Mouse (Mus musculus): ENCODE data around the gene Myl12a. TPM values are rescaled to one million over a fixed set of nuclear protein-coding genes. Genes with fewer than 3 reads are reported as not detected.

The Myl12a gene
- 219 and 296 TPM in 2 replicates for polyA plus RNA-seq (2012; rRNA removed)

GRCm38 (mm10) chr17:71002744-71003094 lies at the start of gene Myl12a:
Myl12a (minus strand) TSS chr17:71002878.
- Histone ChIP-seq H3K4me3 (replicated peaks; ENCODE audit: extremely low read depth, low read depth, low read length) (peak within 1 kb of the TSS; percentile 98), H3K4me1 (ENCODE audit: control insufficient read depth, insufficient read depth, low read length) (peaks cover 26% of the 10 kb centered on the region)
- TF ChIP-seq POLR2A (IDR thresholded peaks at IDR 0.05; ENCODE audit: borderline replicate concordance, extremely low read depth, low read depth, low read length): no peak
- no peak for TF ChIP-seq CTCF (IDR thresholded peaks at IDR 0.05; ENCODE audit: insufficient read depth, low read length)
- 2% methylated on average over 14 of the region's 14 CpGs for WGBS
- no peak for DNase-seq

DNA sequence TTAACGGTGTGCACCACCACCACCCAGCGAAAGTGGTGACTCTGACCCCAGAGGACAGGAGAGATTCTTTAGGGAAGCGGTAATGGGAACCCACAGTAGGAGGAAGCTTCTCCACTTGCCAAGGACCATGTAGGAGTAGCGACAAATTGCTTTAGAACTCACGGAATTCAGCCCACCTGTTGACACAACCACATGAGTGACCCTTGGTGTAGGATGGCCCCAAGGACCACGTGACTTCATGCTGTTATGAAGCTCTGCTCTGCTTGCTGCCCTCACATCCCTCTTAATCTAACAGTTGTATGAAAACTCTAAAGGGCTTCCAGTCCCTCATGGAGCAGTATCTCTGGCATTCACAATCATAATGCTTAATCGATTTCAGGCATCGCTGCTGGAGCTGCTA lies 46.6 kb upstream of the Myl12a start:
- Histone ChIP-seq H3K4me3 (replicated peaks; ENCODE audit: extremely low read depth, low read depth, low read length) (no peak overlapping the region), H3K4me1 (ENCODE audit: control insufficient read depth, insufficient read depth, low read length) (no peaks in the 10 kb centered on the region)
- TF ChIP-seq POLR2A (IDR thresholded peaks at IDR 0.05; ENCODE audit: borderline replicate concordance, extremely low read depth, low read depth, low read length): no peak
- TF ChIP-seq CTCF (IDR thresholded peaks at IDR 0.05; ENCODE audit: insufficient read depth, low read length): no peak
- 90% methylated on average over 8 of the region's 8 CpGs for WGBS
- DNase-seq: no peak

GRCm38 (mm10) chr17:71046856-71047255 lies 44.2 kb upstream of the Myl12a start:
- H3K4me1 ChIP-seq (ENCODE audit: control insufficient read depth, insufficient read depth, low read length): no peaks in the 10 kb centered on the region
- WGBS: 84% methylated on average over 4 of the region's 4 CpGs
- no peak overlapping the region for H3K4me3 ChIP-seq (replicated peaks; ENCODE audit: extremely low read depth, low read depth, low read length)
- TF ChIP-seq CTCF (IDR thresholded peaks at IDR 0.05; ENCODE audit: insufficient read depth, low read length) (no peak), POLR2A (IDR thresholded peaks at IDR 0.05; ENCODE audit: borderline replicate concordance, extremely low read depth, low read depth, low read length) (no peak)
- DNase-seq: no peak

DNA sequence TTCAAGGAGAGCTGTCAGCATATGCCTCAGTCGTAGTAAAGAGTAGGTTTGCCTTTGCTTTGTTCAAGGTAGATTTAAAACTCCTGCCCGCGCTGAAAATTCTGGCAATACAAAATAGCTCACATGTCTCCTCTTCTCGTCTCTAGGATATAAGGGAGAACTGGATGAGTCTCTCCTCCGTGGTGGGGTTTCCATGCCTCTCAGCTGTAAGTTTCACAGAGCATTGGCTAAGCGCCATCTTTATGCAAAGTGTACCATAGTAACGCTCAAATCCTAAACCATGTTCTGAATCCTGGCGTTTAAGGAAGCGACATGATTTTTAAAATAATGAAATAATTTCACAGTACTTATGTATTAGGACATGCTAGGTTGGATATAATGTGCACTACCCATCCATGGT lies 42.9 kb upstream of the Myl12a start:
- no peaks in the 10 kb centered on the region for H3K4me1 ChIP-seq (ENCODE audit: control insufficient read depth, insufficient read depth, low read length)
- no peak for DNase-seq
- 85% methylated on average over 9 of the region's 9 CpGs for WGBS
- no peak for TF ChIP-seq POLR2A (IDR thresholded peaks at IDR 0.05; ENCODE audit: borderline replicate concordance, extremely low read depth, low read depth, low read length)
- TF ChIP-seq CTCF (IDR thresholded peaks at IDR 0.05; ENCODE audit: insufficient read depth, low read length): no peak
- H3K4me3 ChIP-seq (replicated peaks; ENCODE audit: extremely low read depth, low read depth, low read length): no peak overlapping the region

DNA sequence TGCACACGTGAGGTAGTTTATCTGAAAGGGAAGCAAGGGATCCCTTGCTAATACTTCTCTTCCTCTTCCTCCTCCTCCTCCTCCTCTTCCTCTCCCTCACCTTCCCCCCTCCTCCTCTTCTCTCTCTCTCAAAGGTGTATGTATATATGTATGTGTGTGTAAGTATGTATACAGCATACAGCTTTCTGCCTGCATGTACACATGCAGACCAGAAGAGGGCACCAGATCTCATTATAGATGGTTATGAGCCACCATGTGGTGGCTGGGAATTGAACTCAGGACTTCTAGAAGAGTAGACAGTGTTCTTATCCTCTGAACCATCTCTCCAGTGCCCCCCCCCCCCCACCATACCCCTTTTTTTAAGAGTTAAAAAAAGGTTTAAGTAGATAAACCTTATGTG lies 40.0 kb upstream of the Myl12a start:
- H3K4me1 ChIP-seq (ENCODE audit: control insufficient read depth, insufficient read depth, low read length): no peaks in the 10 kb centered on the region
- TF ChIP-seq CTCF (IDR thresholded peaks at IDR 0.05; ENCODE audit: insufficient read depth, low read length) (no peak), POLR2A (IDR thresholded peaks at IDR 0.05; ENCODE audit: borderline replicate concordance, extremely low read depth, low read depth, low read length) (no peak)
- no peak overlapping the region for H3K4me3 ChIP-seq (replicated peaks; ENCODE audit: extremely low read depth, low read depth, low read length)
- no peak for DNase-seq
- 57% methylated on average over 1 of the region's 1 CpGs for WGBS

DNA sequence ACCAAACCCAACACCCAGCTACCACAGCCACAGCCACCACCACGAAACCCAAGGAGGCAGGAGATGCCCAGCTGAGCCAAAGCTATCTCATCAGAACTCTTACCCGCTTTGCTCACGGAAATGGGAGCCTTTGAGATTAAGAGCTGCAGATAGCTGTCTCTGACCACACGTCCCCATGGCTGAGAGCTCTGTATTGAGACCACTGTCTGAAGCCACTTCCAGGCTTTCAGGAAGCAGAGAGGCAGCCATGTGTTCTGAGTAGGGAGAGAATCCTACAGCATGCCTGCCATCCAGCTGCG lies 37.9 kb upstream of the Myl12a start:
- TF ChIP-seq POLR2A (IDR thresholded peaks at IDR 0.05; ENCODE audit: borderline replicate concordance, extremely low read depth, low read depth, low read length) (no peak), CTCF (IDR thresholded peaks at IDR 0.05; ENCODE audit: insufficient read depth, low read length) (no peak)
- H3K4me3 ChIP-seq (replicated peaks; ENCODE audit: extremely low read depth, low read depth, low read length): no peak overlapping the region
- H3K4me1 ChIP-seq (ENCODE audit: control insufficient read depth, insufficient read depth, low read length): no peaks in the 10 kb centered on the region
- WGBS: 71% methylated on average over 5 of the region's 5 CpGs
- no peak for DNase-seq

DNA sequence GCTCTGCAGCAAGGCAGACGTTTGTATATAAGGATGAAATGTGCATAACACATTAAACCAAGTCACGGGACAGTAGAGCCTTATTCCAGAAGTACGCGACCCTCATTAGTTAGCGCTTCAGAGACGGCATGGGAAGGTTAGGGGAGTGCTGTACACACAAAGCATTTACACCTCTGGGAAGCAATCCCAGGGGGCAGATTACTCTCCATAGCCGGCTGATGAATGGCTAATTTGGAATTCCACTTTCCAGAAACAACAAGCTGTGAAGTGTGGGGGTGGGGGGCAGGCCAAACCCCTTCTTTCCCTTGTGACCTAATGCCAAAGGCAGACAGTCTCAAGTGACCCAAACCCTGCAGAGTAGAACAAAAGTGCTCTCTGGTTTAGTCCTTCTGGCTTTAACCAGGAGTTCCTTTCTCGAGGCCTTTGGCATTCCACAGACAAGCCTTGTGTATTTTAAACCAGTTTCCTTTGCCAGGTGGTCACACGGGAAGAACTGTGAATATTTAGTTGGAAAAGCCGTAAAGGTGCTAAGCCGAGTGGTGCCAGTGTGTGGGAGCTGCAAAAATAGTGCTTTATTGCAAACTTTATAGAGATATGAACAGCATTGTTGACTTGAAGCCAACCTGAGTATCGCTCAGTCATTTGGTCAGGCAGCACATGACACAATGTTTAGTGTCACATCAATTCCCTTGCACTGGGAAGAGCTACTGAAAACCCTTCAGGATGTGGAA lies 37.3 kb upstream of the Myl12a start:
- DNase-seq: peak; percentile 29
- no peak overlapping the region for H3K4me3 ChIP-seq (replicated peaks; ENCODE audit: extremely low read depth, low read depth, low read length)
- WGBS: 54% methylated on average over 12 of the region's 12 CpGs
- TF ChIP-seq POLR2A (IDR thresholded peaks at IDR 0.05; ENCODE audit: borderline replicate concordance, extremely low read depth, low read depth, low read length) (no peak), CTCF (IDR thresholded peaks at IDR 0.05; ENCODE audit: insufficient read depth, low read length) (no peak)
- H3K4me1 ChIP-seq (ENCODE audit: control insufficient read depth, insufficient read depth, low read length): no peaks in the 10 kb centered on the region

GRCm38 (mm10) chr17:71038812-71039211 lies 36.1 kb upstream of the Myl12a start:
- Histone ChIP-seq H3K4me3 (replicated peaks; ENCODE audit: extremely low read depth, low read depth, low read length) (no peak overlapping the region), H3K4me1 (ENCODE audit: control insufficient read depth, insufficient read depth, low read length) (no peaks in the 10 kb centered on the region)
- no peak for DNase-seq
- WGBS: 67% methylated on average over 5 of the region's 5 CpGs
- TF ChIP-seq POLR2A (IDR thresholded peaks at IDR 0.05; ENCODE audit: borderline replicate concordance, extremely low read depth, low read depth, low read length) (no peak), CTCF (IDR thresholded peaks at IDR 0.05; ENCODE audit: insufficient read depth, low read length) (no peak)

DNA sequence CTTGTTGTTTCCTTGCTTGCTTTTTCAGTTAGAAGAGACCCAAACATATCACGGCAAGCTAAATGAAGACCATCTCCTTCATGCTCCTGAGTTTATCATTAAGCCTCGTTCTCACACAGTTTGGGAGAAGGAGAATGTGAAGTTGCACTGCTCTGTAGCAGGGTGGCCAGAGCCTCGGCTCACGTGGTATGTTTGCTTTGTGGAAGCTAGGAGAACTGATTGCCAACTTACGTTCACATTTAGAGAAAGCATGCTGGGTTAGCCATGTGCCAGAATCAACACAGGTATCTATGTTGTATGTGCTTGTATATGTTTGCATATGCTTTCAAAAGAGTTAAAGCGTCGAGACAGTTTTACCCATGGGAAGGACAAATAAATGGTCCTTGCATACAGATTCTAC lies 34.5 kb upstream of the Myl12a start:
- no peak for TF ChIP-seq CTCF (IDR thresholded peaks at IDR 0.05; ENCODE audit: insufficient read depth, low read length)
- no peak for TF ChIP-seq POLR2A (IDR thresholded peaks at IDR 0.05; ENCODE audit: borderline replicate concordance, extremely low read depth, low read depth, low read length)
- Histone ChIP-seq H3K4me3 (replicated peaks; ENCODE audit: extremely low read depth, low read depth, low read length) (no peak overlapping the region), H3K4me1 (ENCODE audit: control insufficient read depth, insufficient read depth, low read length) (no peaks in the 10 kb centered on the region)
- no peak for DNase-seq
- WGBS: 71% methylated on average over 7 of the region's 7 CpGs

GRCm38 (mm10) chr17:71034472-71034871 lies 31.8 kb upstream of the Myl12a start:
- no peak for DNase-seq
- no peak overlapping the region for H3K4me3 ChIP-seq (replicated peaks; ENCODE audit: extremely low read depth, low read depth, low read length)
- 63% methylated on average over 5 of the region's 5 CpGs for WGBS
- H3K4me1 ChIP-seq (ENCODE audit: control insufficient read depth, insufficient read depth, low read length): no peaks in the 10 kb centered on the region
- TF ChIP-seq CTCF (IDR thresholded peaks at IDR 0.05; ENCODE audit: insufficient read depth, low read length): no peak
- TF ChIP-seq POLR2A (IDR thresholded peaks at IDR 0.05; ENCODE audit: borderline replicate concordance, extremely low read depth, low read depth, low read length): no peak
